Mouse (Mus musculus) ovary, postnatal 36 days (tissue): ENCODE data around the gene Carmil3.

Experiments
- DNase-seq: peaks from one replicate; pipeline ENCODE4 v3.0.0; 2022; ENCODE audit warnings: low spot score, mixed read lengths

The Carmil3 gene

GRCm38 (mm10) chr14:55495509-55496240, 5.2 kb downstream of the Carmil3 start:
- no peak for DNase-seq

- DNase-seq: no peak
Measured at GRCm38 (mm10) chr14:55496761-55497448, 6.5 kb downstream of the Carmil3 start.

DNA sequence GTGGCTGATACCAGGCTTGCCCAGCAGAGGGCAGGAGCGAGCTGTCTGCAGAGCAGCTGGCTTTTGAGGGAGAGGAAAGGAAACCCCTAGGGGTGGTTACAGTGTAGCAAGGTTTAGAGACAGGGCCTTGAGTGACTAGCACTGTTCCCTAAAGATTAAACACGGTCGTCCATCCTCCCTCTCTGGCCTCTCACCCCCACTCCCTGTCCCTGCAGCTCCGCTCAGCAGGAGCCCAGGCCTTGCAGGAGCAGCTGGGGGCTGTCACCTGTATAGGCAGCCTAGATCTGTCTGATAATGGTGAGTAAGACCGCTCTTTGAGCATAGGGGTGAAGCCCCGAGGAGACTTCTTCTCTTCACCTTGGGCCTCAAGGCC, 7.0 kb downstream of the Carmil3 start:
- DNase-seq: peak; percentile 87

- DNase-seq: no peak
Measured at GRCm38 (mm10) chr14:55505612-55506011, 15.2 kb downstream of the Carmil3 start.

GRCm38 (mm10) chr14:55507801-55508200, 17.4 kb downstream of the Carmil3 start:
- no peak for DNase-seq

GRCm38 (mm10) chr14:55509540-55509939, 19.1 kb downstream of the Carmil3 start:
- no peak for DNase-seq

GRCm38 (mm10) chr14:55510125-55510731, 19.8 kb downstream of the Carmil3 start, which contains the start of gene Cpne6:
Cpne6 (plus strand) TSS chr14:55510445.
- no peak for DNase-seq

- no peak for DNase-seq
Measured at GRCm38 (mm10) chr14:55511037-55511436, 20.6 kb downstream of the Carmil3 start.

DNA sequence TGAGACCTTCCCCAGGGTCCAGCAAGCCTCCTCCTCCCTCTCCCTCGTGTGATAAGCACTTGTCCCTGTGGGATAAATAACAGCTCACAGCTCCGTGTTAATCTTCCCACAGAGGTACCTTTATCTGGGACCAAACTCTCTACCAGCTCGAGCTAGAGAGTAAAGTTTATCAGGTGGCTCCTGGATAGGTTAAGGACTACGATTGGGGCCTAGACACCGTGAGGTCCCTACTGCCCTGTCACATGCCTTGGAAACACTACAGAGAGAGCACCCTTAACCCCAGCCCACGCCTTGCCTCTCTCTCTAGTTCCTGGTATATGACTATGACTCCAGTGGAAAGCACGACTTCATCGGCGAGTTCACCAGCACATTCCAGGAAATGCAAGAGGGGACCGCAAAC, 23.5 kb downstream of the Carmil3 start:
- DNase-seq: no peak

DNA sequence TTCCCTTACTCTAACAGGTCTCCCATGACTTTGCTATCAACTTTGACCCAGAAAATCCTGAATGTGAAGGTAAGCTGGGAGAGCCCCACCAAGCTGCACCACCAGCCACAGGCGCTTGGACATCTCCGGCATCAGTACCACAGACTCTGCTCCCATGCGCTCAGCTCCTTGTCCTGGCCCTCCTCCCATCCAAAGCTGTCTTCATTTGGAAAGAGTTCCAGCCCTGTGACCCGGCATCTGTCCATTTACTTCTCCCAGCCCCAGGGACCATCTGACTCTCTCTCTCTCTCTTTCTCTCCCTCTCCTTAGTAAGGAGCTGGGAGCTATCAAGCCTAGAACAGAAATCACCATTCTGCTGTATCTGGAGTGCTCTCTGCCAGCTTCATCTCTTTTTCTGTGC, 25.4 kb downstream of the Carmil3 start:
- no peak for DNase-seq

DNA sequence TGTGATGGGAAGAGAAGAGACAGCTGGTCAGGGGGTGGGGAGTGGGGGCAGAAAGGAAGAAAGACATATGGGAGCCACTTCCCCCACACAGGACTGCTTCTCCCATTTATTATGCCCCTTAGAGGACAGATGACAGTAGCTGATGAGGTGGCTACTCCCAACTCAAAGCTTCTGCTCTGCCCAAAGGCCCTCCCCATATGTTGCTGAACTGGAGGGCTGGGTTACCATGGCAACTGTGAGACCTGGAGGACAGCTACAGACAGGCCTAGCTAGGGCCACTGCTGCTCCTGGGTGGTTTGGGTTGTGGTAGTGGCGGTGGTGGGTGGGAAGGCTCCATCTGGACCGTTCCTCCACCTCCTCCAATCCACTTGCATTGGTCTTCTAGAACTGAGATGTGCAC, 28.4 kb downstream of the Carmil3 start:
- DNase-seq: no peak

GRCm38 (mm10) chr14:55519604-55520003, 29.2 kb downstream of the Carmil3 start:
- no peak for DNase-seq

- no peak for DNase-seq
Measured at GRCm38 (mm10) chr14:55520451-55521361, 30.3 kb downstream of the Carmil3 start.

- DNase-seq: no peak
Measured at GRCm38 (mm10) chr14:55524062-55524461, 33.6 kb downstream of the Carmil3 start.

DNA sequence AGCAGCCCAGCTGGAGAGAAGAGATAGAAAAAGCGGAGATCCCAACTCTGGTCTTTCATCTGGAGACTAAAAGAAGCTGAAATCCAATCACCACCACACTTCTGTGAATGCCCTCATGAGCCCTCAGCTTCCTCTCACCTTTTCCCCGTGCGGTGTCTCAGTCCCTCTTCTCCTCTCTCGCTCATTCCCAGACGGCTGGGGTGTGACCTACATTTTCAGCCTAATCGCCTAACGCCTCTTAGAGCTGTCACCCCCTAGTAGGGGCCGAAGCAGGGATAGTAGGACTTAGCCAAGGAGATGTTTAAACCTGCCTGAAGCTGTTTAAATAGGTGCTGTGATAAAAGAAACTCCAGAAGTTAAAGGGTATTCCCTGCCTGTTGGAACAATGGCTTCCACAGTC, 34.3 kb downstream of the Carmil3 start, which contains the start of gene Nrl:
TSS of gene Nrl (minus strand) at position 197 of the 400 bp plus-strand sequence.
- DNase-seq: no peak

DNA sequence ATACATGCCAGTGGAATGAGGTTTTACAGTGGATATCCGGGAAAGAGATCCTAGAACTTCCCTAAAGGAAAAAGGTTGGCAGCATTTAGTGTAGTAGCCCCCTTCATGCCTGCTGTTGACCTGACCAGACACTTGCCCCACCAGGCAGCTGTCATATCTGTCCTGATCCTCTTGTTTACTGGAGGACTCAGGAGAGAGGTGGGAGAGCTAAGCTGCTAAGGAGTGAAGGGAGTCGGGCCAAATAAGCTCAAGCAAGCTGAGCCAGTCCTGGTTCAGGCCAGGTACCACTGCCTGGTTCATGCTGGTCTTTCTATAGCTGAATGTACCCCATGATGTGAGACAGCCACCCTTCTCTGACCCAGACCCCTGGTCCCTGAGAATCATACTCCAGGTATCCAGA, 36.2 kb downstream of the Carmil3 start:
- no peak for DNase-seq

GRCm38 (mm10) chr14:55527940-55528339, 37.5 kb downstream of the Carmil3 start:
- no peak for DNase-seq

- peak; percentile 37 for DNase-seq
Measured at GRCm38 (mm10) chr14:55536116-55536745, 45.8 kb downstream of the Carmil3 start.

GRCm38 (mm10) chr14:55540067-55540786, 49.8 kb downstream of the Carmil3 start, which contains the start of gene Pck2:
Pck2 (plus strand) TSS chr14:55540266.
- DNase-seq: peak; percentile 90

DNA sequence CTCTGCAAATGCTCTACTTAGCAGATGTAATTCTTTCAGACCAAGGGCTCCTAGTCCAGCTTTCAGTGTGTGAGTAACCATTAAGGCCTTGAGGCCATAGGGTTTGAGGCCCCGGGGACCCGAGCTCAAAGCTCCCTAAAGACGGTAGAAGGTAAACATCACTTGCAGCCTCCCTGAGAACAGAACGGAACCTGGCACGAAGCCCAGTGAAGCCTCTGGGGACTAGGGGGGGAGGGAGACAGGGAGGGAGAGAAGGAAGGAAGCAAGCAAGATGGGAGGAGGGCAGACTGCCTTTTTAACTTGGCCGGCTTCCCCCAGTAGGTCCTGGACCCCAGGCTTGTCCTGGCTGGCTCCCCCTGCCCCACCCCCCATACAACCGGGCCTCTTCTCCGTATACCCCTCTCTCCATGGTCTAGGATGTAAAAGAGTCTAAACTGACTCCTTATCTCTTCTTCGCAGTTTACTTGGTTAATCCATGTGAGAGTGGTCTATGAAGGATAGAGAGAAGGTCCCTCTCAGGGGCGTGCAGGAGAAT, 50.4 kb downstream of the Carmil3 start:
- DNase-seq: peak; percentile 82
